Mouse (Mus musculus): ENCODE results near the gene Leng1. TPM values are rescaled to one million over a fixed set of nuclear protein-coding genes. Genes with fewer than 3 reads are reported as not detected.

The Leng1 gene
- total RNA-seq, 2 experiments from 2014 or later = 5.5 to 7.1 TPM

DNA sequence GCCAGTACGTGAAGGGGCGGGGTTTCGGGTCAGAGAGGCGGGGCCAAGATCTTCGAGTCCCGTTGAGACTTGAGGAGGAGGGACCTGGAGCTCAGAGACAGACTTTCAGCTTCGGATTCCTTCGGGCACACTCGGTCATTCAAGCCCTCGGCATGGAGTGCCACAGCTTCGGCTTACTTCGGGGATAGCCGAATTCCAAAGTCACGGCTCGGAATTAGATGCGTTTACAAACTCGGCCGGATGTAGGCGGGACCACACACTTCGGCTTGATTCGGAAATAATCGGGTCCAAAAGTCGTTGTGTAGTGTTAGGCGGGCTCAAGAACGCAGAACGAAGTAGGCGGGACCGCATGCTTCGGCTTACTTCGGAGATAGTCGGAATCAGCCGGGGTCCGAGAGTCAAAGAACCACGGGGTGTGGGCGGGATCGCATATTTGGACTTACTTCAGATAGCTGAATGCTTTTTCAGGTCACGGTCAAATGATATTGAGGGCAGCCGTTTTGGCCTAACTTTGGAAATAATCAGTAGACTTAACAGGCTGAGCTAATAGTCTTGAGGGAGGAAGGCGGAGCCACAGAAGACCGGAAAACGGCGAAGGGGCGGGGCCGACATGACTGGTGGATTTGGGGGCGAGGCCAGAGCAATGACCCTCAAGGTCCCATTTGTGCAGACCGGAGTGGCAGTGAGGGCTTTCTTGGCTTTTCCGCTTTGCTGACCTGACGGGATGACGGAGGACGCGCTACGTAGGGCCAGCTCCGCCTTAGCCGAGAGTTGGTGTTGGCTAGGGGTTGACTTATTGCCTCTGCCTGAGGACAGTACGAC lies 27.6 kb upstream of the Leng1 start, which contains the start of gene Mboat7:
TSS of gene Mboat7 (minus strand) at position 537 of the 822 bp plus-strand sequence.
- ATAC-seq (replicated peaks; ENCODE audit: low FRiP score, low TSS enrichment, poor library complexity, severe bottlenecking) = peak; percentile 78

DNA sequence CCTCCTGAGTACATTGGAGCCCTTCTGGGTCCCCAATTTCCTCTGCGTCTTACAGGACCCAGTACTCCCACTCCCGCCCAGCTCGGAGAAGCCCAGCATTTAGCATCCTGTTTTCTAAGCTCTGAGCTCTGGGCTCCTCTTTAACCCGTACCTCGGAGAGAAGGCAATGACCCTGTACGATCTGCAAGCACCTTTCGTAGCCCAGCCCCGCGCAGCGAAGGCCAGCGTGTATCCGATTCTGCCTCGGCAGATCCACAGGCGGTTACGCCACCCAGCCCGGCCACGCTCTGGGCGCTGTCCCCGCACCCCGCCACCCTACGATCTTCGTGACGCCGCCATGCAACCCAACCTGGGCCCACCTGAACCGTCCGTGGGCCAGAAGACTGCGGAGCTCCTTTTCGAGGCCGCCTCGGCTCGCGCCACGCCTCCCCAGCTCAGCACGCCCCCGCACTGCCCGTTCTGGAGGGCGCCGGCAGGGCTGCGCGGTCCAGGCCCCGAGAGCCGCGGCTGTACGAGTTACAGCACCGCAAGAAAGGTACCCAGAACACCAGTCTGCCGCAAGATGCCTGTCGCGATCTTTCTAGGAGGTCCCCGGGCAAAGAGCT lies 26.8 kb upstream of the Leng1 start, which contains the start of gene Tsen34:
TSS of gene Tsen34 (plus strand) at position 482 of the 605 bp plus-strand sequence.
- ATAC-seq (replicated peaks; ENCODE audit: low FRiP score, low TSS enrichment, poor library complexity, severe bottlenecking) = peak; percentile 0; the same call in 1 of the 2 replicates

DNA sequence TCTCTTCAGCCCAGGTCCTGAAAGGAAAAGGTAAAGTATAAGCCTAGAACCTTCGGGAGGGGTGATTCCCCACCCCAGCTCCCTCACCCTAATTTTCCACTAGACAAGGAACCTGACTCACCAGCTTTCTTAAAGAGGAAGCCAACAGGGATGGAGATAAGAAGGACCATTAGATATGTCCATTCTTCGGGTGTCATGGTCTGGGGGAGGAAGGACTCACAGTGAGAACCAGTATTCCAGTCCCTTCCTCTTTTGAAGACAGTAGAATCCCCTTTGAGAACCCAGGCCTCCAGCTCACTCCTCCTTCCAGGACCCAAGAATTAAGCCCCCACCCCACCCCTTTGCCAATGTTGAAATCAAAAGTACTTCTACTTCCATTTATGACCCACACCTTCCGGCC lies 26.3 kb upstream of the Leng1 start:
- ATAC-seq (replicated peaks; ENCODE audit: low FRiP score, low TSS enrichment, poor library complexity, severe bottlenecking) = no peak

DNA sequence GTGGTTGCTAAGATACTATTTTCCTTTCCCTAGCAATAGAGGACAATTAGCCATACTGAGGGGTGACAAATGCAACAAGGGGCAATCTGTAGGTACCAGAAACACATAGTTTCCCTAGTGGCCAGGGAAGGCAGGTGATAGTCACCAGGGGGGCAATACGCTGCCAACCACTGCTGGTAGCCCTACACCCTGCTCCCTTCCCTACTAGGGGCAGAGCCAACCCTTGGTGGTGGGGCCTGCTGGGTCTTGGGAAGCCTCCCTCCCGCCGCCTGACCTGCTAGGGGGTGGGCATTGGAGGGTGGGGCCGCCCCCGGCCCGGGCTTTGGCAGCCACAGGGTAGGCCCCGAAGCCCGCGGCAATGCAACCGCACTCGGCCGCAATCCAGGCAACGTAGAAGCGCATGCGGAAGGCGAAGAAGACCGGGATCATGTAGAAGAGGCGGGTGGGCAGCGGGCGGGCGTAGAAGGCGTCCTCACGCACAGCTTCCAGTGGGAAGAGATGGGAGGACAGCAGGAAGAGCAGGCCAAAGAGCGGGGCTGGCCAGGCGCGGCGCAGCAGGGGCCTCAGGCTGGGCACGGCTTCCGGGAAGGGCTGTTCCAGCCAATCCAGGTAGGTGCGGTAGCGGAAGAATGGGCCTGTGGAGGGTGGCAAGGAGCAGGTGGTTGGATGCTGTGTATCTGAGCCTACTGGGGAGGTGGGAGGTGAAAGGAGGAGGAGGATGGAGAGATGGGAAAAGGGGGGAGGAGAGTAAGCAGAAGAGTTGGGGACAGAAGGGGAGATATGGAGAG lies 20.0 kb upstream of the Leng1 start:
- no peak for ATAC-seq (replicated peaks; ENCODE audit: low FRiP score, low TSS enrichment, poor library complexity, severe bottlenecking)

DNA sequence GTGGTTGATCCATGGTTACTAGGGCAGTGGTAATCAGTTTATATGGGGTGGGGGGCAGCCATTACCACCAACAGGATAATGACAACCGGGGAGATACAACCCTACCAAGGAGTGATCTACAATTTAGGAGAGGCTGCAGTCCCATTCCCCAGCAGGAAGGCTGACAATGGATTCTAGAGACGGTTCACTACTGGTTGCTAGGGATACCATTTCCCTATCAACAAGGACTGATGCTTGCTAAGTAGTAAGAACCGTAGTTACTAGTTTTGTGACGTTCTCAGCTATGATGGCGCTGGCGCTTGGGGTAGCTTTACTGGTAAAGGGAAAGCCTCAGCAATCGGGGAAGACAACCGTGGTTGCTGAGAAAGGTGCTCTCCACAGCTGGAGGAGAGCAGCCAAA lies 19.1 kb upstream of the Leng1 start:
- no peak for ATAC-seq (replicated peaks; ENCODE audit: low FRiP score, low TSS enrichment, poor library complexity, severe bottlenecking)

DNA sequence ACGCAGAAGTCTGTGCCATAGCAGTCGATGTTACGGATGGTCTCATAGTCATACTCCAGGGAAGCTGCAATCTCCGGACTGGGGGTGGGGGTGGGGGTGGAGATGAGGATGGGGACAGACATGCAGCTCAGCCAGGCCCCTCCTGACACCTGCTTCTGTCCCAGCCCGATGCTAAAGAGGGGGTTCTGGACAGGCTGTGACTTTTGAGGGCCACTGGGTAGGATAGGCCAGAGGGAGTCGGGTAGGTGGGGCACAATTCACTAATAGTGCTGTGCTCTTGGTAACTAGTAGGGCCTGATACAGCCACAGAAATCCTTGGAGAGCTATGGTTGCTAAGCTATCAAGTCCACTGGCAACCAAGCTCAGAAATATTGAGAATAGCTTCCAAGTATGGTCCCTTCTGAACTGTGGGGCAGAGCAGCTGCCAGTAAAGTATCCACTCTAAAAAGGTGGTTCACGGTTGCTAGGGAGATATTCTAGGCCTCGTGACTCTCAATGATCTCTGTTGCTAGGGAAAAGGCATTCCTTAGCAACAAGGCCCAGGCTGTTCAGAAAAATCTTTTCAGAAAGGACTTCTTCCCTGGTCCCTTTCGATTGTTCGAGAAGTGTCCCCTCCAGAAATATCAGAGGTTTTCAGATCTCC lies 18.4 kb upstream of the Leng1 start:
- no peak for ATAC-seq (replicated peaks; ENCODE audit: low FRiP score, low TSS enrichment, poor library complexity, severe bottlenecking)

DNA sequence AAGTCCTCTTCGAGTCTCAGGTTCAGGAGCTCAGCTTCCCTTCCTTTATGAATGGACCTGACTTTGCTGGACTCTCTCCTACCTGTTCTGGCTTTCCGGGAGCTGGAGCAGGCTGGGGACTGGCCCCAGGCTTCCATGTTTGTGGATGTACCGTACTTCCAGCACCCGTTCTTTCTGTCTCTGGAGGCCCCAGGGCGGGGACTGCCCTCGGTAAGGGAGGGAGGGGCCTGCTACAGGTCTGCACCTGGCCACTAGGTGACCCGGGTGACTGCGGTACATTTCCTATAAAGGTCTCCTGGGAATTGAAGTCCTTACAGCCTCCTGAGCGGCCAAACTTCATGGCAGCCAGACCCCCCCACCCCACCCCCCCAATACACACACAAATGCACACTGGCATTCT lies 11.7 kb upstream of the Leng1 start, which contains the start of gene Tmc4:
TSS of gene Tmc4 (minus strand) at position 212 of the 400 bp plus-strand sequence.
- no peak for ATAC-seq (replicated peaks; ENCODE audit: low FRiP score, low TSS enrichment, poor library complexity, severe bottlenecking)

DNA sequence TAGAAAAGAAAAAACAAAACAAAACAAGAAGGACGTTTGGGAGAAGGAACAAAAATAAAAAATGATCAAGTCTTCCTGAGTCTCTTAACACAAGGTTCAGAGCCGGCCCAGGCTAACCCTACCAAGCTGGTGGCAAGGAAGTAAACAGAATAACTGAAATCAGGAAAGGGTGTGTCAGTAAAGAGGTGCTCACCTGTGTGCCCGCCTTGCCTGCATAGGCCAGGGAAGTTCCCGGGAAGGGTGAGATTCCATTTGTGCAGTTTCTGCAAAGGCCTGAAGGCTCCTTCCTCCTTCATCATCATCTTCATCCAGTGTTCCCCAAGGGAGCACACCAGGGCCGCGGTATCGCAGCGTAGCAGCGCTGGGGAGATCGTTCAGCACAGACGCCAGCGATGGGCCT lies 10.7 kb upstream of the Leng1 start:
- ATAC-seq (replicated peaks; ENCODE audit: low FRiP score, low TSS enrichment, poor library complexity, severe bottlenecking) = no peak

DNA sequence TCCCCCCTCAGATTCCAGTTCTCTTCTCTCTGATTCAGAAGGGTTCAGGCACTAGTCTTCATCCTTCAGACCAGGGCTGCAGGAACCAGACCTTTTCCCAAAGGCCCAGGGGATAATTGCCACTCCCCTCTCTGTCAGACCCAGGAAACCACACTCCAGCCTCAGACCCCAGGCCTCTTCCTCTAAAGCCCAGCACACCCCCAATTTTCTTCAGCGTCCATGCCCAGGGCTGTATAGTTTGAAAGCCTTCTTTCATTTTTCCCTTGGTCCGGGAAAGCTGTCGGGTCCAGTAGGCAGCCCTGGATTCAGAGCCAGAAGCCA lies 9.5 kb upstream of the Leng1 start:
- ATAC-seq (replicated peaks; ENCODE audit: low FRiP score, low TSS enrichment, poor library complexity, severe bottlenecking) = no peak

DNA sequence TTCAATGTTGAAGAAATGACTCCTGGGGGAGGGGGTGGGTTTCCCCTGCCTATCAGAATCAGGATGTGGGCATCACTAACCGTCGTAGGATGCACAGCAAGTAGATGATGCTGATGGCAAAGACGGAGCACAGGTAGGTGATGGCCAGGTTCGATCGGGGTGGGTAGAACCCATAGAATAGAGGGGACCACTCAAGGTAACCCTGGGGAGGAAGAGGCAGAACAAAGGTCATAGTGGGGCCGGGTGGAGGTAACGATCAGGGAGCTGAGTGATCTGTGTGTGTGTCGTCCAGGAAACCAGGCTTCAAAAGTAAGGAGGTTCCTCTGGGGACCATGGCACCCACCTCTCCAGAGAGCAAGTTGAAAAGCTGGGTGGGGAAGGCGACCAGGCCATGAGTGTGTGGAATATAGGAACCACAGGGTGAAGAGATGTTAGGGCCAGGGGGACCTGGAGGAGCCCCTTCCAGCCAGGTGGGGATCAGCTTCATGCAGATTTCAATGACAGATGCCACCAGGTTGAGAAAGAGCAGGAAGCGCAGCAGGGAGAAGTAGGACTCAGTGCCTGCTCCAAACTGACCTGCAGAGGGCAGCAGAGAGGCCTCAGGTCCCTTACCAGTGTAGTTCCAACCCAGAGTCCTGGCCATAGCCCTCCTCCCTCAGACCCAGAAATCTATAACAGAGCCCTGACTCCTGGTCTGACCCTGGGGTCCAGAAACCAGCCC lies 9.0 kb upstream of the Leng1 start:
- ATAC-seq (replicated peaks; ENCODE audit: low FRiP score, low TSS enrichment, poor library complexity, severe bottlenecking) = peak; percentile 96

DNA sequence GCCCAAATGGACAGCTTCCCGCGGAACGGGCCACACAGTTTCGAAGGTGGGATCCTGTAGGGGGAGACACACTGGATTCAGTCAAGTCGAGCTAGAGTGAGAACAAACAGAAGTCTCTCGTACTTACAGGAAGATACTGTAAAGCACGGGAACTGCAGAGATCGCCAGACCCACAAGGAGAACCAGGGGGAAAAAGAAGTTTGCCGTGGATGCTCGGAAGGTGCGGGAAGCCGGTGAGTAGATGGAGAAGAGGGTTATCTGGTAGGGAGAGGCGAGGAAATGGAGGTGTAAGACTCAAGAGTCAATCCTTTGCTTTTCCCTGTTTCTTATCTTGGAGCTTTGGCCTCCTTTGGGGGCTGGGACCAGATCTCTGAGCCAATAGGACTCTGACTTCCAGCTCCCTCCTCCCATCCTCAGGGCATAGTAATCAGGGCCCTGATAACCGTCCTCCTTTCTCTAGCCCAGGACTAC lies 1.3 kb upstream of the Leng1 start:
- peak; percentile 31 for ATAC-seq (replicated peaks; ENCODE audit: low FRiP score, low TSS enrichment, poor library complexity, severe bottlenecking)

DNA sequence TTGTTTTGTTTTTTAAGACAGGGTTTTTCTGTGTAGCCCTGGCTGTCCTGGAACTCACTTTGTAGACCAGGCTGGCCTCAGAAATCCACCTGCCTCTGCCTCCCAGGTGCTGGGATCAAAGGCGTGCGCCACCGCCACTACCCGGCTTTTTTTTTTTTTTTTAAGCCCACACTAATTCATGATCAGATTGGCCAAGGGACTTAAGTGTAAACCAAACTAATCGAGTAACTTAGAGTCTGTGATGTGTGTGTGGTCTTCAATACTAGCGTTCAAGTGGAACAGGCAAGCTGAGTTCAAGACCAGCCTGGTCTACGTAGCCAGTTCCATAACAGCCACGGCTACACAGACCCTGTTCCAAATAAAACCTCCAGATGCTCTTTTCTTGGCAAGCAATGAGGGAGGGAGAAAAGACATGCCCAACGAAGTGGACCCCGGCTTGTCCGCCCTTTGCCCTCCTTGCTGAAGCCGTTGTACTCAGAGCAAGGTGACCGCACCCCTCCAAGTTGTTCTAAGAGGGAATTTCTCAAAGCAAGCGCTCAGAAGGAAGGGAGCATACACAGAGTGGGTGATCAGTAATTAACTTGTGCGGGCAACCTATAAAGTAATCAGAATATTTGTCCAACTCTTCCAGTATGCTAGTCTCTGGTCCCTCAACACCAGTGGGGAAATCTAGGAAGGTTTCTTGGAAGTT lies 971 bp downstream of the Leng1 start:
- 0 out of 2 replicates have a peak, but pooled peaks have one; percentile 17 for ATAC-seq (replicated peaks; ENCODE audit: low FRiP score, low TSS enrichment, poor library complexity, severe bottlenecking)

DNA sequence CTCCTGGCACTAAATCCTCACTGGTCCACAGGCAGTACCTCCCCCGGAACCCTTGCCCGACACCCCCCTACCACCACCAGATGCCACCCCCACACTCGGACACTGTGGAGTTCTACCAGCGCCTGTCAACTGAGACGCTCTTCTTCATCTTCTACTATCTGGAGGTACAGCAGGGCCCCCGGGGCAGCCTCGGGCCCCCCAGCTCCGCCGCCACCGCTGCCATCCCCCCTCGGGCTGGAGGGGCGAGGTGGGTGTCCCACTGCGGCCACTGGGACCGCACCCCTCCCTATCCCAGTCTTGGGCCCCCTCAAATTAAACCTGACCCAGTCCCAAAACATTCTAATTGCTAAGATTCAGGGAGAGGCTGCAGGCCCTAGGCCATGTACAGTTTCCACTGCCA lies 7.1 kb downstream of the Leng1 start:
- ATAC-seq (replicated peaks; ENCODE audit: low FRiP score, low TSS enrichment, poor library complexity, severe bottlenecking) = no peak

DNA sequence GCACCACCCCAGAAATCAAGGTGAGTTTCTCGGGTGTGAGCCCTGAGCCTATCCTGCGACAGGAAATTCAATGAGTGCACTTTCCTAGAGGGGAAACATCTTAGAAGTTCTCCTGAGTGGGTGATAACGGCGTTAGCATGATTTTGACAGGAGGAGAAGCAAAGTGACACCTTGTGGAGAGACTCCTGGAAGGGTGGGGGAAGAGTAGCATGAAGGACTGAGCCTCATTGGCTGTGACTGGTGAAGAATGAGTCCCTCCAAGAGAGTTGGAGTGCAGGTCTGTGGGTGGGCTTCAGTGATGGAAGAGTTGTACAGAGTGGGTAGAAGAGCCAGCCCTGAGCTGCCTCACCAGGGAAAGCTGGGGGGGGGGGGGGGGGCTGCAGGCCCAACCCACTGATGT lies 8.7 kb downstream of the Leng1 start:
- no peak for ATAC-seq (replicated peaks; ENCODE audit: low FRiP score, low TSS enrichment, poor library complexity, severe bottlenecking)

DNA sequence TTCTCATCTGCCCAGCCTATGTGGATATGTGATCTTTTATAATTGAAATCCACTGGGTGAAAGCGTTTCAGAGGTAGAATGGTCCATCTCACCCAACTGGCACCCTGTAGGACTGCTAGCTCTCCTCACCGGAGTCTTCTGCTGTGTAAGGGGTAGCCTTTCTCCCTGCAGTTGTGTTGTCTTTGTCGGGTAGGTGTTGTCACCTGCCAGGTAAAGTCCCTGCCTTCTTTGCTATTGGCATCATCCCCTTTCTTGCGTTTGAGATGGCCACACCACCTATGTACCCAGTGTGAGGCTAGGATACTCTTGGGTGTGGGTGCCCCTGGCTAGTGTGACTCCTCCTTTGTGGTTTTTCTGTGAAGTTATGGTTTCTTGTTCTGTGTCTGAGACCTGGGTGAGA lies 19.0 kb downstream of the Leng1 start:
- ATAC-seq (replicated peaks; ENCODE audit: low FRiP score, low TSS enrichment, poor library complexity, severe bottlenecking) = no peak

DNA sequence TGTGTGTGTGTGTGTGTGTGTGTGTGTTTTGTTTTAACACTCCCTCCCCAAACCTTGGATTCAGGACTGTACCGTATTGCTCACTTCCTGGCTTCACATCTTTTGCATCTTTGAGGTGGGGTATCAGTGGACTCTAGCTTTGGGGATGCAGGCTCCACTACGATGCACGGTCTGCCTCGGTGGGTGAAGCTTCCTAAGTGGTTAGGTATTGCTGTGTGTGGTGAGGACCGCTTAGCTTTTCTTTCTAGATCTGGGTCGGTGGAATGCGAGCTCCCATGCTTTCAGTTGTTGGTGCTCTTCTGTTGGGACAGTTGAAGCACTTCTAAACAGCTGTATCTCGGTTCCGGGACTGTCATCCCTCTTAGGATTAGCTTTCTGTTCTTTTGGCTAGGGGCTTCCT lies 19.5 kb downstream of the Leng1 start:
- ATAC-seq (replicated peaks; ENCODE audit: low FRiP score, low TSS enrichment, poor library complexity, severe bottlenecking) = no peak

DNA sequence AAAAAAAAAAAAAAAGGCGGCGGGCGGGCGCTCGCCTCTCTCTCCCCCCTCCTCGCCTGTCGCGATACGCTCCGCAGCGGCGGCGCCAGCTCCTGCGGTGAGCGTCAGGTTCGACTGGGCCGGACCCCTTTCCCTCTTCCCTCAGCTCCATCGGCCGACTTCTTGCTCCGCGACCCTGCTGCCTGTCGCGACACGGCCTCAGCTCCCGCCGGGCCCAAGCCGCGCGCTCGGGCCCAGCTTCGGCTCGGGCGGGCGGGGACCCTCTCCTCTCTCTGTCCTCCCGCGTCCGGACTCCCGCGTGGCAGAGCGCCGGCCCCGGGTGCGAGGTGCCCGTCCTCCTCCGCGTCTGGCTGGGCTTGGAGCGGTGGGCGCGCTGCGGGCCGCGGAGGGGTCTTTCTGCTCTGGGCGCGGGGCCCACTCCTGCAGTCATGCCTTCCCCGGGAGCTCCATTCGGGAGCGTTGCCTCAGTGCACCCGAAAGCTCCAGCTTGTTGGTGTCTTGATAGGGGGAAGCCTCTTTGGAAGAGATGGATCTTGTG lies 20.1 kb downstream of the Leng1 start:
- peak; percentile 15 for ATAC-seq (replicated peaks; ENCODE audit: low FRiP score, low TSS enrichment, poor library complexity, severe bottlenecking)

Data from megakaryocyte-erythroid progenitor cell, adult 5-6 weeks (primary cell).